In the genomic region with DNA sequence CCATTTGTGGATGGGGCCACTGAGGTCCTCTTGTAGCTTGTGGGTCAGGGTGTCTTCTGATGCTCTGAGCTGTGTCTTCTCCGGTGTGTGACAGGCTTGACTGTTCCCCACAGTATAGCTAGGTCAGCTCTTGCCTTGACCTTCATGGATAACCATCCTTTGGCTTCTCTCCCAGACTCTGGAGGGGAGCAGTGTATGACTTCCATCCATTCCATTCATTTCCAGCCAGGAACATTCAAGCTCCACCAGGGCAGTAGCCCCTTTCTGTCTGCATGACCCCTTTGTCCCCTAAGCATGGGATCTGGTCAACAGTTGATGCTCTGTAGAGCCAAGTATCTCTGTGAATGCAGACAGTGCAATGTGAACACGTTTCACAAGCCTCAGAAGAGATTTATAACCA, we compare ENCODE assay signal across 10 mouse cellular contexts. TPM values are rescaled to one million over a fixed set of nuclear protein-coding genes. Genes with fewer than 3 reads are reported as not detected.
DNase-seq lines count a peak whose midpoint lies in the region; ATAC-seq and TF ChIP-seq lines count a peak whose summit lies in the region.
"Had no signal": no experiment of that assay in that cellular context is flagged by ENCODE, and none has a peak within 500 bp of the region (broad histone marks: within the 10 kb centered on the region; RNA-seq: fewer than 3 reads in every experiment).

No protein-coding gene starts in this region.

- DNase-seq in cerebellum, adult 11 months, result peak; percentile 24
- peak; percentile 42 for DNase-seq in adrenal gland, postnatal 10 days
- no peak for DNase-seq in forebrain, postnatal 0 days
- DNase-seq in right cerebral cortex, adult 2 months (ENCODE audit: low spot score in 2 of 2), result no peak
- no peak for DNase-seq in lung, postnatal 14 days
- no peak for DNase-seq in spleen, postnatal 4 days (ENCODE audit: low spot score in 2 of 2)

- H3K27ac ChIP-seq in forebrain, postnatal 0 days (ENCODE audit: low read depth, low read length), result no peak overlapping the region; the same call in 1 of the 2 replicates
- H3K27ac ChIP-seq in liver, embryonic 15.5 days (replicated peaks), result peak overlapping the region; percentile 100

- no peaks in the 10 kb centered on the region; the same call in 1 of the 2 replicates for H3K27me3 ChIP-seq in forebrain, postnatal 0 days (ENCODE audit: insufficient read depth, low read length)
- H3K27me3 ChIP-seq in liver, embryonic 15.5 days, result peaks cover 4% of the 10 kb centered on the region; the same call in 1 of the 2 replicates

- TF ChIP-seq CTCF in forebrain, postnatal 0 days (IDR thresholded peaks at IDR 0.05; ENCODE audit: low read depth), result no peak

- no peaks in the 10 kb centered on the region for H3K36me3 ChIP-seq in forebrain, postnatal 0 days (ENCODE audit: insufficient read depth)
- peaks cover 7% of the 10 kb centered on the region for H3K36me3 ChIP-seq in liver, embryonic 15.5 days (replicated peaks)

- peak overlapping the region; percentile 91 for H3K4me2 ChIP-seq in forebrain, postnatal 0 days (ENCODE audit: low read depth)
- peak overlapping the region; percentile 96 for H3K4me2 ChIP-seq in liver, embryonic 15.5 days

- H3K9ac ChIP-seq in forebrain, postnatal 0 days, result no peak overlapping the region
- H3K9ac ChIP-seq in liver, embryonic 15.5 days, result peak overlapping the region; percentile 98; the same call in 1 of the 2 replicates

- no peak for ATAC-seq in cerebellum, adult (ENCODE audit: insufficient number of reproducible peaks, low FRiP score, low TSS enrichment)
- ATAC-seq in forebrain, postnatal 0 days, result no peak
- ATAC-seq in liver, embryonic 15.5 days (ENCODE audit: insufficient read depth), result no peak

- no peak overlapping the region for H3K4me3 ChIP-seq in forebrain, postnatal 0 days (ENCODE audit: low read depth, low read length)
- H3K4me3 ChIP-seq in liver, embryonic 15.5 days (replicated peaks), result peak overlapping the region; percentile 83

- no peaks in the 10 kb centered on the region for H3K9me3 ChIP-seq in forebrain, postnatal 0 days (ENCODE audit: low read length)
- no peaks in the 10 kb centered on the region for H3K9me3 ChIP-seq in liver, embryonic 15.5 days (replicated peaks)

- WGBS in forebrain, postnatal 0 days, result 76% methylated on average over 2 of the region's 2 CpGs
- 75% methylated on average over 2 of the region's 2 CpGs for WGBS in liver, embryonic 15.5 days (ENCODE audit: insufficient replicate concordance)

- peaks cover 22% of the 10 kb centered on the region for H3K4me1 ChIP-seq in forebrain, postnatal 0 days (ENCODE audit: insufficient read depth)
- H3K4me1 ChIP-seq in liver, embryonic 15.5 days (replicated peaks), result peaks cover 45% of the 10 kb centered on the region

RNA-seq across cellular contexts. Expression of a gene that starts 0.9 kb away (rescaled TPM):
- 10 to 100 TPM; 67.9 to 69.5 TPM for total RNA-seq in adrenal gland, postnatal 10 days (2021)
- 141 and 143 TPM in 2 replicates for total RNA-seq in forebrain, postnatal 0 days (2014; rRNA removed)
- polyA plus RNA-seq in forebrain, postnatal 0 days (2015; fragmentation: Nextera tagmentation; extraction: Ambion mirVana), result 105 and 112 TPM in 2 replicates
- polyA plus RNA-seq in liver, embryonic 15.5 days (2015; fragmentation: Nextera tagmentation; extraction: Ambion mirVana), result 31.4 and 31.6 TPM in 2 replicates

RNA-seq across cellular contexts. Expression of a gene that starts 47.7 kb away (rescaled TPM):
- total RNA-seq in adrenal gland, postnatal 10 days (2021), result not detected
- total RNA-seq in forebrain, postnatal 0 days (2014; rRNA removed), result not detected in 2 replicates
- polyA plus RNA-seq in forebrain, postnatal 0 days (2015; fragmentation: Nextera tagmentation; extraction: Ambion mirVana), result not detected in 2 replicates
- not detected in 2 replicates for polyA plus RNA-seq in liver, embryonic 15.5 days (2015; fragmentation: Nextera tagmentation; extraction: Ambion mirVana)
- total RNA-seq: common myeloid progenitor, adult 5-6 weeks had no signal
- polyA plus RNA-seq: spleen, adult 2 months had no signal

Comparison
In these comparisons a context has a peak if more than half of its experiments do, and no peak if none do; other contexts are left out.
1. DNase-seq: peak in cerebellum, adult 11 months (single experiment) and adrenal gland, postnatal 10 days (single experiment); none in forebrain, postnatal 0 days (single experiment), right cerebral cortex, adult 2 months (0 of 2), lung, postnatal 14 days (single experiment) and spleen, postnatal 4 days (0 of 2).